In the genomic region with DNA sequence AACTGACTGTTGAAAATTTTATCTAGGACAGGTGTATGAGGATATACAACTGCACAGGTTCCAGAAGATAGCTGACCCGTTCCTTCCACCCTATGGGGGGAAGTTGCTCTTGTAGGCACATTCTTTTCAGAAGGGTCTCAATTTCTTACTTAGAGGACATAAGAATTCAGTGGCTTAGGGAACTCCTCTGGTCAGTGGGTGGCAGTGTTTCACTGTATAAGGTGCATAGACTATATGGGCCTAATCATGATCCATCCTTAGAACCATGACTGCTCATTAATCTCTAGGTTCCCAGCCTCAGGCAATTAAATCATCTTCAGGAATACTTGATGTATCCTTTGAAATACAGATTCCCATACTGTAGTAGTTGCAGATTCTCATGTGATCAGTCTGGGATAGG, we compare ENCODE assay signal across 8 mouse cellular contexts. TPM values are rescaled to one million over a fixed set of nuclear protein-coding genes. Genes with fewer than 3 reads are reported as not detected.
DNase-seq lines count a peak whose midpoint lies in the region; ATAC-seq and TF ChIP-seq lines count a peak whose summit lies in the region.

No protein-coding gene starts in this region.

- H3K36me3 ChIP-seq in forebrain, postnatal 0 days (ENCODE audit: insufficient read depth), result no peaks in the 10 kb centered on the region
- H3K36me3 ChIP-seq in forebrain, embryonic 16.5 days (ENCODE audit: control insufficient read depth, insufficient read depth), result no peaks in the 10 kb centered on the region

- DNase-seq in forebrain, postnatal 0 days, result peak; percentile 3
- DNase-seq in testis, postnatal 10 days (ENCODE audit: low spot score), result peak; percentile 40
- no peak for DNase-seq in testis, postnatal 14 days (ENCODE audit: low spot score)
- peak; percentile 5 to 40 for DNase-seq in frontal cortex, postnatal 36 days (ENCODE audit: low spot score in 2 of 2)
- DNase-seq in layer of hippocampus, adult 9-10 months (ENCODE audit: low spot score), result peak; percentile 15
- DNase-seq in right cerebral cortex, adult 2 months (ENCODE audit: low spot score in 2 of 2), result peak; percentile 23 to 28
- DNase-seq in cerebellum, adult 9-10 months, result no peak

- no peaks in the 10 kb centered on the region for H3K9me3 ChIP-seq in forebrain, postnatal 0 days (ENCODE audit: low read length)
- H3K9me3 ChIP-seq in forebrain, embryonic 16.5 days (ENCODE audit: control insufficient read depth, low read length), result no peaks in the 10 kb centered on the region

- WGBS in forebrain, postnatal 0 days, result 70% methylated on average over 1 of the region's 1 CpGs
- 74% methylated on average over 1 of the region's 1 CpGs for WGBS in forebrain, embryonic 16.5 days

- no peak overlapping the region for H3K4me3 ChIP-seq in forebrain, postnatal 0 days (ENCODE audit: low read depth, low read length)
- no peak overlapping the region for H3K4me3 ChIP-seq in forebrain, embryonic 16.5 days (replicated peaks; ENCODE audit: low read length)

- no peak overlapping the region for H3K9ac ChIP-seq in forebrain, postnatal 0 days
- H3K9ac ChIP-seq in forebrain, embryonic 16.5 days (replicated peaks; ENCODE audit: low read depth, low read length), result no peak overlapping the region

- H3K4me1 ChIP-seq in forebrain, postnatal 0 days (ENCODE audit: insufficient read depth), result no peaks in the 10 kb centered on the region
- no peaks in the 10 kb centered on the region for H3K4me1 ChIP-seq in forebrain, embryonic 16.5 days (replicated peaks; ENCODE audit: control insufficient read depth, insufficient read depth, low read length)

- H3K27ac ChIP-seq in forebrain, postnatal 0 days (ENCODE audit: low read depth, low read length), result no peak overlapping the region
- no peak overlapping the region for H3K27ac ChIP-seq in forebrain, embryonic 16.5 days (ENCODE audit: low read length)

- TF ChIP-seq CTCF in forebrain, postnatal 0 days (IDR thresholded peaks at IDR 0.05; ENCODE audit: low read depth), result no peak

- H3K27me3 ChIP-seq in forebrain, postnatal 0 days (ENCODE audit: insufficient read depth, low read length), result no peaks in the 10 kb centered on the region
- no peaks in the 10 kb centered on the region for H3K27me3 ChIP-seq in forebrain, embryonic 16.5 days (replicated peaks; ENCODE audit: control insufficient read depth, insufficient read depth, low read length)

- ATAC-seq in forebrain, postnatal 0 days, result no peak
- ATAC-seq in forebrain, embryonic 16.5 days, result no peak

- H3K4me2 ChIP-seq in forebrain, postnatal 0 days (ENCODE audit: low read depth), result no peak overlapping the region
- H3K4me2 ChIP-seq in forebrain, embryonic 16.5 days (ENCODE audit: low read length), result no peak overlapping the region

RNA-seq across cellular contexts. Expression of gene Rgs1, which starts 5.5 kb away (rescaled TPM):
- not detected in 2 replicates for total RNA-seq in forebrain, postnatal 0 days (2014; rRNA removed)
- not detected in 2 replicates for polyA plus RNA-seq in forebrain, postnatal 0 days (2015; fragmentation: Nextera tagmentation; extraction: Ambion mirVana)
- polyA plus RNA-seq in forebrain, embryonic 16.5 days (2015; fragmentation: Nextera tagmentation; extraction: Ambion mirVana), result not detected in 2 replicates

Comparison
In these comparisons a context has a peak if more than half of its experiments do, and no peak if none do; other contexts are left out.
1. DNase-seq: peak in forebrain, postnatal 0 days (single experiment), testis, postnatal 10 days (single experiment), frontal cortex, postnatal 36 days (2 of 2), layer of hippocampus, adult 9-10 months (single experiment) and right cerebral cortex, adult 2 months (2 of 2); none in testis, postnatal 14 days (single experiment) and cerebellum, adult 9-10 months (single experiment).